Mouse (Mus musculus): ENCODE data around the gene Adra1d.

Adra1d gene

GRCm38 (mm10) chr2:131561891-131562585 lies at the start of gene Adra1d:
Gene Adra1d (minus strand): TSS chr2:131562283.
- DNase-seq (ENCODE audit: extremely low spot score) = peak; percentile 65

GRCm38 (mm10) chr2:131601881-131602280 lies 39.8 kb upstream of the Adra1d start:
- DNase-seq (ENCODE audit: extremely low spot score) = no peak

GRCm38 (mm10) chr2:131594871-131595270 lies 32.8 kb upstream of the Adra1d start:
- no peak for DNase-seq (ENCODE audit: extremely low spot score)

- DNase-seq (ENCODE audit: extremely low spot score) = no peak
These were observed 25.4 kb upstream of the Adra1d start for GRCm38 (mm10) chr2:131587521-131587920.

- no peak for DNase-seq (ENCODE audit: extremely low spot score)
These were observed 19.4 kb upstream of the Adra1d start for GRCm38 (mm10) chr2:131581506-131581905.

- peak; percentile 79 for DNase-seq (ENCODE audit: extremely low spot score)
These were observed 571 bp upstream of the Adra1d start for GRCm38 (mm10) chr2:131562586-131563122.

GRCm38 (mm10) chr2:131561344-131561870 lies 676 bp downstream of the Adra1d start:
- DNase-seq (ENCODE audit: extremely low spot score) = no peak

- DNase-seq (ENCODE audit: extremely low spot score) = no peak
These were observed 1.7 kb downstream of the Adra1d start for GRCm38 (mm10) chr2:131560205-131560919.

- DNase-seq (ENCODE audit: extremely low spot score) = no peak
These were observed 4.2 kb downstream of the Adra1d start for GRCm38 (mm10) chr2:131557896-131558295.

GRCm38 (mm10) chr2:131552736-131553400 lies 9.2 kb downstream of the Adra1d start:
- no peak for DNase-seq (ENCODE audit: extremely low spot score)

GRCm38 (mm10) chr2:131551701-131552620 lies 10.1 kb downstream of the Adra1d start:
- DNase-seq (ENCODE audit: extremely low spot score) = no peak

- DNase-seq (ENCODE audit: extremely low spot score) = no peak
These were observed 11.2 kb downstream of the Adra1d start for GRCm38 (mm10) chr2:131550906-131551305.

- DNase-seq (ENCODE audit: extremely low spot score) = no peak
These were observed 11.6 kb downstream of the Adra1d start for GRCm38 (mm10) chr2:131550474-131550873.

GRCm38 (mm10) chr2:131549090-131549489 lies 13.0 kb downstream of the Adra1d start:
- DNase-seq (ENCODE audit: extremely low spot score) = no peak

- no peak for DNase-seq (ENCODE audit: extremely low spot score)
These were observed 13.8 kb downstream of the Adra1d start for GRCm38 (mm10) chr2:131548330-131548729.

- no peak for DNase-seq (ENCODE audit: extremely low spot score)
These were observed 15.2 kb downstream of the Adra1d start for GRCm38 (mm10) chr2:131546745-131547408.

GRCm38 (mm10) chr2:131546308-131546700 lies 15.8 kb downstream of the Adra1d start:
- DNase-seq (ENCODE audit: extremely low spot score) = no peak

- peak; percentile 75 for DNase-seq (ENCODE audit: extremely low spot score)
These were observed 16.4 kb downstream of the Adra1d start for GRCm38 (mm10) chr2:131545386-131546307.

GRCm38 (mm10) chr2:131542531-131542930 lies 19.6 kb downstream of the Adra1d start:
- DNase-seq (ENCODE audit: extremely low spot score) = no peak

All from embryo, embryonic 9.5 days (tissue).